Mouse (Mus musculus) spleen, postnatal 36 days (tissue): Measurements from ENCODE around the gene Lair1.
"Not testable (repeated sequence)": the region's sequence is repeated elsewhere in the genome, so short reads cannot be mapped to it uniquely, and the experiment has no call there.

ENCODE experiments used
- DNase-seq, 2 experiments: peaks; one replicate each; pipeline ENCODE4 v3.0.0; 2022; ENCODE audit warnings: low spot score in 2 of 2, mixed read lengths in 1 of 2

Lair1 gene

DNA sequence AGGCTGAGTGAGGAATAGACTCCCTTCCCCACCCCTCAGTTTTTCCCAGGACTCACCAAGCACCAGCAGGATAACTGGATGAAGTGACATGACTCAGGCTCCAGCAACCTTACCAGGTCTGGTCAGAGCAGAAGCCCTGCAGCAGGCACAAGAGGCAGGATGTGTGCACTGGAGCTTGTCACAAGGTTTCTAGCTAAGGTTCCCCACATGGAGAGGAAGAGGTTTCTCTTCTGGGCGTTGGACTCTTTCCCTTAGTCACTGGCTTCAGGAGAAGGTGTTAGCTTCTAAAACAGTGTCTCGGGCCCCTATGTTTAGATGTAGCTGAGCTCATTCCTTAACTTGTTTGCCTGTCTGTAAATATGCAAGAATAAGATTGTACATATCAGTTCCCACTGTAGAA is at the start of gene Lair1:
Gene Lair1 (minus strand): TSS at position 192 of the 400 bp plus-strand sequence.
- DNase-seq: peak; percentile 44 to 53

DNA sequence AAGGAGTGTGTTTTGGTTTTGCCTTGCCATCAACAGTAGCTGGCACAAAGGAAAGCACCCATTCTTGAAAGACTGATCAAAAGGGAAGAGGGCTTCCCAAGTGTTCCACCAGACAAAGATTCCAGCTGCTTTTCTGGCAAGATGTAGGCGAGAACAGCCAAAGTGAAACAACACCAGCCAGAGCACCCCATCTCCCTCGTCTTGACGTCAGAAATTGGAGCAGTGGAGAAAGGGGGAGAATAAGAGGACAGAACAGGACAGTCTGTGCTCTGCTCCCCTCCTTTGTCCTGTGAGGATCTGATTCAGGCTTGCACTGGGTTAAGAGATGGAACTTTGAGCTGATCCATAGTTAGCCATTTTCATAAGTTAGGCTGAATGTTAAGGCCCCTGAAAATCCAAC is 48.8 kb upstream of the Lair1 start:
- DNase-seq: no peak

DNA sequence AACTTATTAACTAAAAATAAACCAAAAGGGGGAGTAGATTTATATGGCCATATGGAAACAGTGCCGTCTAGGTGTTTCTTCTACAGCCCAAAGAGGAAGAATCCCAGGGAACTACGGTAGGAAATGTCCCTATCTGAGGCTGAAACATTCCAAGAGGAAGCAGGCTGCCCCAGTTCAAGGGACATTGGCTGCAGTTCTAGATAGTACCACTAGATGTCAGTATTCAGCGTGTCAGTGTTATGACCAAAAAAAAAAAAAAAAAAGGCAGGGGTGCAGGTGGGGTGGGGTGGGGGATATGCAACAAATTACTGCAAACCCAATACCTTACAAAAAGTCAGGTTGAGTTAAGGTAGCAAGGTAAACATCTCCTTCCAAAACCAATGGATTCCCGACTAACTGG is 40.4 kb upstream of the Lair1 start:
- no peak for DNase-seq

DNA sequence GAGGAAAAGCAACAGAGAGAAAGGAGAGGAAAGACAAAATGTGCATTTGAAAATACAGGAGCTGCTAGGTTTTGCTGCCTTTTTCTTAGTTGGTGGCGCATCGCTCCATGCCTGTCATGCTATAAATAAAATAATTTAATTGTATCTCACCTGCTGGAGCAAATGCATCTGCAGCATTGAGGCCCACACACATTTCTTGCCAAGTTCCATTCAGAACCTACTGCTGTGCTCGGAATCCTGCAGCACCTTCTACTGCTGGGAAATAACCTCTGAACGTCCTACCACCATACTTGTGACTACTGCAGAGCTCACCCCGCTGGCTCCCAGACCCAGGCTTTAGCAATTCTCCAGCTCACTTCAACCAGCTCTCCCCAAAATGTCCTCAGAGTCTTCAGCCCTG is 38.1 kb upstream of the Lair1 start:
- no peak for DNase-seq

DNA sequence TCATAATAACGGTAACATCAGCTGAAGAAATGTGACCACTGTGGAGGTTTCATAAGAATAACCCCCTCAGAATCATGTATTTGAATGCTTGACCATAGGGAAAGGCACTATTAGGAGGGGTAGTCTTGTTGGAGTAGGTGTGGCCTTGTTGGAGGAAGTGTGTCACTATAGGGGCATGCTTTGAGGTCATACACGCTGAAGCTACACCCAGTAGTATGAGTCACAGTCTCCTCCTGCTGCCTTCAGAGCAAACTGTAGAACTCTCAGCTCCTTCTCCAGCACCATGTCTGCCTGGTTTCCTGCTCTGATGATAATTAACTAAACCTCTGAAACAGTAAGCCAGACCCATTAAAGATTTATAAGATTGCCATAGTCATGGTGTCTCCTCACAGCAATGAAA is 35.8 kb upstream of the Lair1 start:
- DNase-seq: no peak

DNA sequence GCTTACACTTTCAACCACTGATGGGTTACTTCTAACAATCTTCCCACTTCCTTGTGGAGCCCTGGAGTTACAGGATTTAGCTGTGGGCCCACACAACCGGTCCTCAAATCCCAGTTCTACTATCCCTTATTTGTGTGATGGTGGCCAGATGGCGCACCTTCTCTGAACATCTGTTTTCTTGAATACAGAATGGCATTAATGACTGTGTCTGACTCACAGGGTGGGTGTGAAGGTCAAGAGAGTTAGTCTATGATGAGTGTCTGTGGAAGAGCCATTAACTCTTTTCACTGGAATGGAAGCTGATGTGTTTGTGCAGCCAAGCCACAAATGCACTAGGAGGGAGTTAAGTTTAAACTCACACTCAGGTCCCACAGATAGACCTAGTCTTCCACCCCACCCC is 35.3 kb upstream of the Lair1 start:
- DNase-seq: no peak

GRCm38 (mm10) chr7:4091170-4091569 is 28.2 kb upstream of the Lair1 start:
- peak; percentile 64 to 65 for DNase-seq

DNA sequence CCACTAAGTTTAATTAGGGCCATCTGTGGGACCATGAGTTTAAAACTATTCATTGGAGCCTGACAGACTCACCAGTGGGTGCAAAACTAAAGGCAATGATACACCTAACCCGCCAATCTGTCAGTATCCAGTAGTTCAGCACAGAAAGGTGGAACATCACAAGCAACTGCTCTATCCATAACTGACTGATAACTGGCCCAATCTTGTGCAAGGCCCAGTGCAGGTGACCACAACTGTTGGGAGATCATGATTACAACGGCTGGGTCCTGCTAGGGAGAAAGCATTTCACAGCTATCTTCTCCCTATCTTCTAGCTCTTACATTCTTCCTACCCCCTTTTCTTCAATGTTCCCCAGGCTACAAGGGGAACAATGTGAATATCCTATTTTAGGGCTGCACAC is 25.7 kb upstream of the Lair1 start:
- DNase-seq: no peak

DNA sequence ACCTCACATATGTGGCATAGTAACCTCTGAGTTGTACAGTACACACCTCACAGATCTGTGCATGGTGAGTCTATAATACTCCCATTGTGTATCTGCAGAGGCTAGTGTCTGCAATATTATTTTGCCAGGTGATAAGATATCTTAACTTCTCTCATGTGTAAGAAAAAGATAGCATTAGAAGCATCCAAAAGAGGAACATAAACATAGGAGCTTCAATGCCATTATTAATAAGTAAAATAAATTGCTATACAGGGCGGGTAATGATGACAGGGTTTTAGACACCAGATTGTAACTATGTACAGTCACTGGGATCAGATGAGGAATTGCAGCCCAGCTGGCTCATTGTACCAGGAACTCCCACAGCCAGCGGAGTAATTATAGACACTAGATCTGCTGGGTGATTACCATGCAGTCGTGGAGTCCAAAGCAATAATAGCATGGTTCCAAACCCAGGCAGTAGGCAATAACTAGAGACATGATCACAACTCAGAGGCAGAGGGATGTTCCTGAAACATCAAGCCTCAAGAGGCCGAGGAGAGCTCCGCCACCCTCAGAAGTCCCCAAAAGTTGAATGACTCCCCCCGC is 25.0 kb upstream of the Lair1 start:
- DNase-seq: no peak

DNA sequence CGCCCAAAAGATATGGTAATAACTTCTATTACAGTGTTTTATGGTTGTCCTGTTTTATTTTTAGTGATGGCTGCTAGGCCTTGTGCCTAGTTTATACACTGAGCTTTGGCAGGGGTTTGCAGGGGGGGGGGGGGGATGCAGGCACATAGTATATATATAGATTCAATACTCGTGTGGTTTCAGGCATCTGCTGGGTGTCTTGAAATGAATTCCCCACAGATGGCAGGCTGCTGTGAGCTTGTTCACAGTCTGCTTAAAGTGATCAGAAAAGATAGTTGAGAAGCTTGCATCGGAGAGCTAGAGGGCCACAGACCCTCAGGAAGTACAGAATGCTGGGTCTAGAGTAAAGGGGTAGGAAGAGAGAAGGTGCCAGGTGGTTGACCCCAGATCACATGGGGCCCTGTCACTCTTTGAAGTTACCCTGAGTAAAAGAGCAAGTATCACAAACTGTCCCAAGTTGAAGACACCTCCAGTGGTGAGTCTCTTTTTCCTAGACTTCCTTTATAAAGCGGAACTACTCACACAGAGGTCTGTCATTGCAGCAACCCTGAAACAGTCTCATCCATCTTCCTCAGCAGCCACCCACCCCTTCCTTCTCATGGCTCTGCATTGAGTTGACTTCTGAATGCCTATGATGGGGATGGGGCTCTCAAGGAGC is 24.4 kb upstream of the Lair1 start:
- DNase-seq: peak; percentile 24 to 36

DNA sequence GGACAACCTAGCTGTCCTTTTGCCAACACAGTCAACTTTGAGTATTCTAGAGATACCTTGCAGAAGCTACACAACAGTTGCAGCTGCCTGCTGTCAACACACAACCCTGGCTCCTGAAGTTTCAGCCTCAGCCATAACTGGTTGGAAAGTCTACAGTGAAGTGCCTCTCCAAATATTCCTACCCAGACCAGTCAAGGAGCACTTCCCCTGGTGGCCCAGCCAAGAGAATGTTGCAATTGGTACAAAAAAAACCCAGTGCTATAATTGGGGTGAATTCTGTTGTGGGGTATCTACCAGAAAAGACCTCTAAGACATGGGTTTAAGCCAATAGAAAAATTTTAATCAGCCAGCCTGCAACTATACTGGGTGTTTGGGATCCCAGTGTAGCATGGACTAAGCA is 22.6 kb upstream of the Lair1 start:
- no peak for DNase-seq

GRCm38 (mm10) chr7:4084161-4084560 is 21.2 kb upstream of the Lair1 start:
- DNase-seq: no peak

DNA sequence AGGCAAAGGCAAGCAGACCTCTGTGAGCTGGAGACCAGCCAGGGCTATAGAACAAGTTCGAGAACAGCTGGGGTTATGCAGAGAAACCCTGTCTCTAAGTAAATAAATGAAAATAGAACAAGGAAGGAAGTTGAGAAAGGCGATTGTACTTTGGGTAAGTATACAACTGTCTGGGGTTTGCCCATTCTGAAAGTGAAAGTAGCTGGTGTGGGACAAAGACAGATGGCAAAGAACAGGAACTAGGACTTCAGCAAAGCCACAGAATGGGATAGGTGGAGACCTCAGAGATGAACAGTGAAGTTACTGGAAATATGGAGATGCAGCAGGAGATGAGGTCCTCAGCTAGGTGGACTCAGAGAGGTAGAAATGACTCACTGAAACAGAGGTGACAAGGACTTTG is 19.8 kb upstream of the Lair1 start:
- DNase-seq: peak; percentile 79 to 84

DNA sequence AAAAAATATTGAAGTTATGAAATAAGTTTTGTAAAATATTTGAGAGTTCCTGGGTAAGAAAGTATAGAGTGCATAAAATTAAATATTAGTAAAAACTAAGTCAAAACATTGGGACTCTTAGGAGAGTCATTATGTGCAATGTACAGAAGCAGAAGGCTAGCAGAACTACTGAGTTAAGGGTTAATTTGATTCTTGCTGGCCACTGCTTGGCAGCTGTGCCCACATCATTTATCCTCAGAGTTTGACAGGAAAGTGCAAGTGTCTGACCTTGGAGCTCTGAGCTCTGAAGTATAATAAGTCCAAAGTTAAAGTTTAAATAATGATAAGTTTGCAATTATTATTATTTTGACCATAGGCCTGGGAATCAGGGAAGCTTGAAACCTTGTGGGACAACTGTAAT is 18.7 kb upstream of the Lair1 start:
- DNase-seq: no peak

DNA sequence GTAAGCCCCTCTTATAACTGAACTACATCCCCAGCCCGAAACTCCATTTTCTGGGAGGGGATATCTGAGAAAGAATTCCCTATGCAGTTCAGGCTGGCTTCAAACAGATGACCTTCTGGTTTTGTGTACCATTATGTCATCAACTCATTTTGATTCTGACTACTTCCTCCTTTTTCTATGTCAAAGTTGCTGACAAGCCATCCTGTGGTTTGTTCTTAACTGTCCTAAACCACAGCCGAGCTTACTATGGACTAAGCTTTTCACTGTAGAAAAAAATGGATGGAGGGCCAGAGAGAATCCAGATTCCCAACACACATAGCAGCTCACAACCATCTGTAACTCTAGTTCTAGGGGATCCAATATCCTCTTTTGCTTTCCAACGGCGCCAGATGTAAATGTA is 17.5 kb upstream of the Lair1 start:
- DNase-seq: peak; percentile 33 to 43

DNA sequence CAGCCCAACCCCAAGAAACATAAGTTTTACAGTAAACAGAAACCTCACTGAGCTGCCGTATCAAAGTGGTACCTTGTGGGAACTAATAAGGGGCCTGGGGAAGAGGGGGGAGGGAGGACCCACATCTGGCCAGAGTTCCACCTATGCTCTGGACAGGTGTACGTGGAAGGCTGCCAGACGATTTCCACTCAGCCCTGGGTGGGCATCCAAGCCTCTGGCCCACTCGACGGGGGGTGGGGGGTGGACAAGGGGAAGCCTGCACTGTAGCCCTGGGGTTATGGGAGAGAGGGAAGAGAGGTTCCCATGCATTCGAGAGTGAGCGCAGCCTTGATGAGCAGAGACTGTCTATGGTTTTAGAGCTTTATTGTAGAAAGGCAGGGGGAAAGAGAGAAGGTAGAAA is 16.5 kb upstream of the Lair1 start:
- DNase-seq: no peak

DNA sequence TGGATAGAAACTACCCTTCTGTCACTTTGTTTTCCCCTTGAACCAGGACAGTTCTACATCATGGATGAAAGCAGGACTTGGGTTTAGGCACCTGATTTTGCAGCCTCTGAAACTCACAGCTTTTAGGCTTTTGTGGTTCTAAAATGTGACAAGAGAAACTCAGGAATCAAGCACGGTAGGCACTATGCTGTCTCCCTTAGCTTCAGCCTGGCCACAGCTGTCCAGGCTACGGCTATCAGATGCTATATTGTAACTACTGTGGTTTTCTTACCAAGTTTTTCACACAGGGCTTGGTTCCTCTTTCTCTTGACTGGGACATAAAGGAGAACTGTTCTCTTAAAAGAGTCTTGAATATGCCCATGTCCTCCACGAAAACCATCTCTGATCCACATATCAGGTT is 10.1 kb upstream of the Lair1 start:
- peak; percentile 60 to 69 for DNase-seq

DNA sequence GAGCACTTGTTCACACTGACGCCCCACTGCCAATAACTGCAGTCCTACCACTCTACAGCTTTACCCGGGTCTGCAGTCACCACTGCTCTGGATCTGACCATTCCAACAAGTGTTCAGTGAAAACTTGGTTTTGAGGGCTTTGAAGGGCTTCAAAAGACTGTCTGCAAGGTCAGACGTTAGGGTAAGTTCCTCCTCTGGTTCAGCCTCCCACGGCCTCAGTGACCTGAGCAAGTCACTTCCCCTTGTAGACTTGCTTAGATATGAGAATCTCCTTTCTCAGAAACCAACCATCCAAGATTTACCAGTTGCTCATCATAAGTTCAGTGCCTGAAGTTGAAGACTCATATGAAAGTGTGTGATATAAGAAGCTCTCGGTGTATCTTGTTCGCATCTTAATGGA is 8.1 kb upstream of the Lair1 start:
- peak; percentile 63 to 69 for DNase-seq

DNA sequence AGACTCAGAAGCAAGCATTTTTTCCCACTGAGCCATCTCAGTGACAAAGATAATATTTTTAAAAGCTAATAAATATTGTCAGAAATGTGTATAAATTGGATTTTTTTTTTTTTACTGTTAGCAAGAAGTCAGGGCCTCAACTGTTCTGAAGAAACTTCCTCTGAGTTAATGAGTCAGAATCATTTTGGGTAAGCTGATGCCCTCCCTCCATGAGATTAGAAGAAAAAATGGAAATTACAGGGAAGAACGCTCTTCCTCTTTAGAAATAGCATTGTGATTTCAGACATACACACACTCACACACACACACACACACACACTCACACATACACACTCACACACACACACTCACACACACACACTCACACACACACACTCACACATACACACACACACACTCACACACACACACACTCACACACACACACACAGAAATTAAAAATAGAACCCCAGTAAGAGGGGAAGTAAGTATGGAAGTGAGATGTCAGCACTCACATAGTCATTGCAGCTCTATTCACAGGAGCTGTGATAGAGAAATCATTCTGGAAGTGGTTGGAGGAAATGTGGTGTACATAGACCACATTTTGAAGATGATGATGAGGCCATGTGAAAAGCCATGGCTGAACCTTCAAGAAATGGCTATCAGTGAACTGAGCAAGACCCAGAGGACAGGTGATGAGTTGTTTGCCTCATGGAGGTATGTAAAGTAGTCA is 866 bp upstream of the Lair1 start:
- no peak for DNase-seq

GRCm38 (mm10) chr7:4060602-4061188 is 2.3 kb downstream of the Lair1 start:
- DNase-seq: peak; percentile 74 to 78

DNA sequence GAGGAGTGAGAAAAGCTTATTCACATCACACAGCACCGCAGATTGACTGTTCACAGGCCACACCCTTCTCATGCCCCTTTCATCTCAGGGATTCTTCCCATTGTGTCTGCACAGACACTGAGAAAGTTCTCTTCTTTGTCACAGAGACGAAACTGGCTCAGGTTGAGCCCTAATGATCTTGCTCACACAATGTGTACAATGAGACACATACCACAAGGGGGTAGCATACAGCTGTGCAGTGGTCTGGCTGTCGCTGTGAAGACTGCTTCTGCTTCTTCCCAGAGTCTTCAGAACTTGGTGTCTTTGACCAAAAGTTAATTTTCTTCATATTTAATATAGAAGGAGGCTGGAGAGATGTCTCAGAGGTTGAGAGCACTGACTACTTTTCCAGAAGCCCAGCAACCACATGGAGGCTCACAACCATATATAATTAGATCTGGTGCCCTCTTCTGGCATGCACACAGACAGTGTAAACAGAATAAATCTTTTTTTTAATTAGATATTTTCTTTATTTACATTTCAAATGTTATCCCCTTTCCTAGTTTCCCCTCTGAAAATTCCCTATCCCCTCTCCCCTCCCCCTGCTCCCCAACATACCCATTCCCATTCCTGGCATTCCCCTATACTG is 36.1 kb downstream of the Lair1 start:
- peak; percentile 50 to 56 for DNase-seq

DNA sequence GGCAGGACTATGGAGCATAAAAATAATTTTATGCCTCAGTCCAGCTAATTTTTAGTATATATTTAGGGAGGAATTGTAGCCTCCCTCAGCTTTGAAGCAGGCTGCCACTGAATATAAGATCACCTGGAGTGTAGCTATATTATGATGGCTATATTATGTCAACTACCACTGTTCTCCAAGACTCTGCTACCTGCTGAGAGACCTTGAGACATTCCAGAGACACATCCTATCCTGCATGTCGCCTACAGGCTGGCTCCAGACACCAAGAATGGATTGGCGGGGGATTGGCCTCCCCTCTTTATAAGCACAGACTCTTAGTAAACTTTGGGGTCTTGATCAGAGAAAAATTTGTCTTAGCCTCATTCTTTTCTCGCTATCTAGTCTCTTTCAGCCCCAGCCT is 58.4 kb downstream of the Lair1 start:
- not testable (repeated sequence) for DNase-seq
